Mouse (Mus musculus): ENCODE data around the gene Fbxo9. TPM values are rescaled to one million over a fixed set of nuclear protein-coding genes. Genes with fewer than 3 reads are reported as not detected.

The Fbxo9 gene
- total and polyA plus RNA-seq, 3 experiments = 35.2 to 128 (median 110) TPM

DNA sequence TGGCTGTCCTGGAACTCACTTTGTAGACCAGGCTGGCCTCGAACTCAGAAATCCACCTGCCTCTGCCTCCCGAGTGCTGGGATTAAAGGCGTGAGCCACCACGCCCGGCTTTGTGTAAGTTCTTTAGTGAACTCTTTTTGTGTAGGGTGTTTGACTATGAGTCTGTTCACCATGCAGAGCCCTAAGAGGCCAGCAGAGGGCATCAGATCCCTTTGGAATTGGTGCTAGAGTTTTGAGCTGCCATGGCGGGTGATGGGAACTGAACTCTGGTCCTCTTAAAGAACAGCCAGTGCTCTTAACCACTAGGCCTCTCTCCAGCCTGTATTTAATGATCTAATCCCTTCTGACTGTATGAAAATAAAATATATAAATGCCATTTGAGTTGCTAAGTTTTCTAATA, 12.5 kb downstream of the Fbxo9 start:
- Histone ChIP-seq H3K27me3 (ENCODE audit: insufficient read depth, low read length) (no peaks in the 10 kb centered on the region), H3K4me1 (ENCODE audit: insufficient read depth, low read depth, low read length) (peaks cover 9% of the 10 kb centered on the region; the same call in 1 of the 2 replicates), H3K9me3 (replicated peaks) (peaks cover 9% of the 10 kb centered on the region; the same call in 1 of the 2 replicates), H3K4me3 (ENCODE audit: low read depth, low read length) (no peak overlapping the region), H3K36me3 (replicated peaks) (peaks cover 88% of the 10 kb centered on the region)
- ATAC-seq (ENCODE audit: extremely low read depth, insufficient number of reproducible peaks, low FRiP score, poor library complexity, severe bottlenecking) (no peak), DNase-seq (ENCODE audit: low spot score) (no peak)
- TF ChIP-seq TAL1 (conservative IDR thresholded peaks at IDR 0.05; ENCODE audit: low read depth, low read length) (no peak), GATA2 (IDR thresholded peaks at IDR 0.05; ENCODE audit: borderline replicate concordance, low read depth, low read length) (no peak), CTCF (IDR thresholded peaks at IDR 0.05; ENCODE audit: low read depth, low read length) (no peak), GATA1 (IDR thresholded peaks at IDR 0.05; ENCODE audit: borderline replicate concordance, low read length) (no peak), POLR2AphosphoS5 (IDR thresholded peaks at IDR 0.05; ENCODE audit: insufficient replicate concordance, low read depth, low read length) (no peak)

DNA sequence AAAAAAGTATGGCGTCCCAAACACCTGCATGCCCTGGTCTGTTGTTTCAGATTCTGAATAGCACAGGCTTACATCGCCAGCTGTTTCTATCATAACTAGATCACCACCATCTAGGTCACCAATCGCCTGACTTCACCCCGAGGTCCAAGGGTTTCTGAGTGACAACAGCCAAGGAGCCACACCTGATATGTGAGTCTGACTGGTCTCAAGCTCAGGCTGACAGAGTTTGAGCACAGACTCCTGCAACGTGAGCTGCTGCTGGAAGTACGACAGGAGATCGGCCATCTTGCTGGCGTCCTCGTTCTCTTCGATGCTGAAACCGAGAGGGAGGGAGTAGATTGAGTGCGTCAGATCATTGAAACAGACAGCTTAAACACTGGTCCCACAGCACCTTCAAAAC, 13.2 kb downstream of the Fbxo9 start:
- no peak for ATAC-seq (ENCODE audit: extremely low read depth, insufficient number of reproducible peaks, low FRiP score, poor library complexity, severe bottlenecking)
- TF ChIP-seq GATA1 (IDR thresholded peaks at IDR 0.05; ENCODE audit: borderline replicate concordance, low read length) (no peak), TAL1 (conservative IDR thresholded peaks at IDR 0.05; ENCODE audit: low read depth, low read length) (no peak), POLR2AphosphoS5 (IDR thresholded peaks at IDR 0.05; ENCODE audit: insufficient replicate concordance, low read depth, low read length) (no peak), GATA2 (IDR thresholded peaks at IDR 0.05; ENCODE audit: borderline replicate concordance, low read depth, low read length) (no peak), CTCF (IDR thresholded peaks at IDR 0.05; ENCODE audit: low read depth, low read length) (no peak)
- H3K36me3 ChIP-seq (replicated peaks) = peaks cover 88% of the 10 kb centered on the region

DNA sequence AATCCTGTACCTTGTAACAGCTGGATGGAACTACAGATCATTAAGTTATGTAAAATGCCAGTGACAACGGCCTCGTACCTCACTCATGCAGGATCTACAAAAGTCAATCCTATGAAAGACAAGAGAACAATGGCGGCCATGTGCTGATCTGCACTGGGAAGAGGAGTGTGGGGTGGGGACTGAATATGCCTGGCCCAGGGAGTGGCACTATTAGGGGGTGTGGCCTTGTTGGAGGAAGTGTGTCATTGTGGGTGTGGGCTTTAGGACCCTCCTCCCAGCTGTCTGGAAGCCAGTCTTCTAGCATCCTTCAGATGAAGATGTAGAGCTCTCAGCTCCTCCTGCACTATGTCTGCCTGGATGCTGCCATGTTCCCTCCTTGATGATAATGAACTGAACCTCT, 18.3 kb downstream of the Fbxo9 start:
- no peaks in the 10 kb centered on the region for H3K9me3 ChIP-seq (replicated peaks)
- TF ChIP-seq TAL1 (conservative IDR thresholded peaks at IDR 0.05; ENCODE audit: low read depth, low read length) = no peak
- TF ChIP-seq CTCF (IDR thresholded peaks at IDR 0.05; ENCODE audit: low read depth, low read length) = no peak
- no peak for TF ChIP-seq POLR2AphosphoS5 (IDR thresholded peaks at IDR 0.05; ENCODE audit: insufficient replicate concordance, low read depth, low read length)
- no peak for TF ChIP-seq GATA2 (IDR thresholded peaks at IDR 0.05; ENCODE audit: borderline replicate concordance, low read depth, low read length)
- TF ChIP-seq GATA1 (IDR thresholded peaks at IDR 0.05; ENCODE audit: borderline replicate concordance, low read length) = no peak
- no peak for ATAC-seq (ENCODE audit: extremely low read depth, insufficient number of reproducible peaks, low FRiP score, poor library complexity, severe bottlenecking)
- no peaks in the 10 kb centered on the region for H3K27me3 ChIP-seq (ENCODE audit: insufficient read depth, low read length)
- peaks cover 34% of the 10 kb centered on the region for H3K4me1 ChIP-seq (ENCODE audit: insufficient read depth, low read depth, low read length)
- no peak for DNase-seq (ENCODE audit: low spot score)
- H3K36me3 ChIP-seq (replicated peaks) = peaks cover 93% of the 10 kb centered on the region
- H3K4me3 ChIP-seq (ENCODE audit: low read depth, low read length) = no peak overlapping the region

More for the DNA sequence above, 13.2 kb downstream of the Fbxo9 start:
- no peak overlapping the region for H3K4me3 ChIP-seq (ENCODE audit: low read depth, low read length)
- H3K27me3 ChIP-seq (ENCODE audit: insufficient read depth, low read length) = no peaks in the 10 kb centered on the region
- DNase-seq (ENCODE audit: low spot score) = no peak
- peaks cover 9% of the 10 kb centered on the region; the same call in 1 of the 2 replicates for H3K9me3 ChIP-seq (replicated peaks)
- H3K4me1 ChIP-seq (ENCODE audit: insufficient read depth, low read depth, low read length) = peaks cover 4% of the 10 kb centered on the region; the same call in 1 of the 2 replicates

DNA sequence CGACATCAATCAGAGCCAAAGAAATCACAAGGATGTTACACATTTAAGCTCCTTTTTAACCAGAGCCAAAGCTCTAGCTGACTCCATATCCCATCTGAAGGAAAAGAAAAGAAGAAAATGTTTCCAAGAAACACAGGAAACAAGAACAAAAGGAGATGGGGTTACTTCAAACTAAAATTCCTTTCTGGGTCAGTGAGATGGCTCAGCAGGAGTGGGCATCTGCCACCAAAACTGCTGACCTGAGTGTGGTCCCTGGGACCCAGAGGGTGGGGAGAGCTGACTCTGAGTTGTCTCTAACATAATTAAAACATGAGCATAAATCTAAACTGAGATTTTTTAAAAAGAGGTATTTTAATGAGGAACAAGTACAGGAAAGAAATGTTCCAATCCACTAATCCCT, 19.0 kb downstream of the Fbxo9 start:
- H3K36me3 ChIP-seq (replicated peaks) = peaks cover 93% of the 10 kb centered on the region

DNA sequence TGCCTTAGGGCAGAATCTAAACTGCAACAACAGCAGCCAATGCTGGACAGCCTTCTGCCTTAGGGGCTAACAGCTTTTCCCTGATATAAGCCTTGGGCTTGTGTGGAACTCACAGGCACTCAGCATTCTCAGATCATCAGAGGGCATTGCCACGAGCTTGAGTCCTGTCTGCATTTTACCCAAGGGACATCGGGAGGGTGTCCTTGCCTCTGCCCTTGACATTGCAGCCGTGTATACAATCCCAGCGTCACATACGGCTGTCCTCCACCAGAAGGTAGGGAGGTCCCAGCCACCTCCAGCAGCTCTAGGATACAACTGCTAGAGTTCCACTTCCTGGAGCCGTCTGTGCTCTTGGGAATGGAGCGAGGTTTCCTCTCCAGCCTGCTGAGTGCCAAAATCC, 19.9 kb downstream of the Fbxo9 start:
- no peak for DNase-seq (ENCODE audit: low spot score)
- peaks cover 98% of the 10 kb centered on the region for H3K36me3 ChIP-seq (replicated peaks)
- H3K27me3 ChIP-seq (ENCODE audit: insufficient read depth, low read length) = no peaks in the 10 kb centered on the region
- no peak for ATAC-seq (ENCODE audit: extremely low read depth, insufficient number of reproducible peaks, low FRiP score, poor library complexity, severe bottlenecking)
- peaks cover 44% of the 10 kb centered on the region for H3K4me1 ChIP-seq (ENCODE audit: insufficient read depth, low read depth, low read length)
- no peak overlapping the region for H3K4me3 ChIP-seq (ENCODE audit: low read depth, low read length)
- no peak for TF ChIP-seq CTCF (IDR thresholded peaks at IDR 0.05; ENCODE audit: low read depth, low read length)
- TF ChIP-seq GATA1 (IDR thresholded peaks at IDR 0.05; ENCODE audit: borderline replicate concordance, low read length) = no peak
- no peak for TF ChIP-seq GATA2 (IDR thresholded peaks at IDR 0.05; ENCODE audit: borderline replicate concordance, low read depth, low read length)
- TF ChIP-seq POLR2AphosphoS5 (IDR thresholded peaks at IDR 0.05; ENCODE audit: insufficient replicate concordance, low read depth, low read length) = no peak
- no peak for TF ChIP-seq TAL1 (conservative IDR thresholded peaks at IDR 0.05; ENCODE audit: low read depth, low read length)
- H3K9me3 ChIP-seq (replicated peaks) = no peaks in the 10 kb centered on the region

More for the DNA sequence above, 19.0 kb downstream of the Fbxo9 start:
- Histone ChIP-seq H3K4me1 (ENCODE audit: insufficient read depth, low read depth, low read length) (peaks cover 40% of the 10 kb centered on the region), H3K27me3 (ENCODE audit: insufficient read depth, low read length) (no peaks in the 10 kb centered on the region), H3K9me3 (replicated peaks) (no peaks in the 10 kb centered on the region), H3K4me3 (ENCODE audit: low read depth, low read length) (no peak overlapping the region)
- DNase-seq (ENCODE audit: low spot score) (no peak), ATAC-seq (ENCODE audit: extremely low read depth, insufficient number of reproducible peaks, low FRiP score, poor library complexity, severe bottlenecking) (no peak)
- TF ChIP-seq POLR2AphosphoS5 (IDR thresholded peaks at IDR 0.05; ENCODE audit: insufficient replicate concordance, low read depth, low read length) = no peak
- no peak for TF ChIP-seq GATA2 (IDR thresholded peaks at IDR 0.05; ENCODE audit: borderline replicate concordance, low read depth, low read length)
- TF ChIP-seq GATA1 (IDR thresholded peaks at IDR 0.05; ENCODE audit: borderline replicate concordance, low read length) = no peak
- TF ChIP-seq CTCF (IDR thresholded peaks at IDR 0.05; ENCODE audit: low read depth, low read length) = no peak
- TF ChIP-seq TAL1 (conservative IDR thresholded peaks at IDR 0.05; ENCODE audit: low read depth, low read length) = no peak

DNA sequence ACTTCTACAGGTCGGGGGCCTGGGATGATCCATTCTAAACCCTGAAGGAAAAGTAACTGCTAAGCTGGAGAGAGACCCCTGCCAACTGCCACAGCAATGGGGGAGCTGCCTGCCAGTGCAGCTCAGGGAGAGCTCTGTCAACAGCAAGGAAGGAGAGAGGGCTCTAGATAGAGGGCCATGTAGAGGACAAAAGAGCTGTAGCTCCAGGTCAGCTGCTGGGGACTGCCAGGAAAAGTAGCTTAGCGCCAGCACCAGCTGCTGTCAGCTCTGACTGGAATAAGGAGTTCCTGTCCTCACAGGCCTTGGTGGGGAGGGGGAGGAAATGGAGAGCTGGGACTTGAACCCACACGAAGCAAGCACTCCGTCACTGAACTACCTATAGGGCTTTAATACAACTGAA, 20.3 kb downstream of the Fbxo9 start:
- no peaks in the 10 kb centered on the region for H3K27me3 ChIP-seq (ENCODE audit: insufficient read depth, low read length)
- H3K4me3 ChIP-seq (ENCODE audit: low read depth, low read length) = no peak overlapping the region
- no peak for TF ChIP-seq POLR2AphosphoS5 (IDR thresholded peaks at IDR 0.05; ENCODE audit: insufficient replicate concordance, low read depth, low read length)
- no peak for TF ChIP-seq GATA2 (IDR thresholded peaks at IDR 0.05; ENCODE audit: borderline replicate concordance, low read depth, low read length)
- TF ChIP-seq GATA1 (IDR thresholded peaks at IDR 0.05; ENCODE audit: borderline replicate concordance, low read length) = no peak
- no peak for TF ChIP-seq CTCF (IDR thresholded peaks at IDR 0.05; ENCODE audit: low read depth, low read length)
- no peak for TF ChIP-seq TAL1 (conservative IDR thresholded peaks at IDR 0.05; ENCODE audit: low read depth, low read length)
- no peak for ATAC-seq (ENCODE audit: extremely low read depth, insufficient number of reproducible peaks, low FRiP score, poor library complexity, severe bottlenecking)
- DNase-seq (ENCODE audit: low spot score) = no peak
- H3K4me1 ChIP-seq (ENCODE audit: insufficient read depth, low read depth, low read length) = peaks cover 44% of the 10 kb centered on the region
- no peaks in the 10 kb centered on the region for H3K9me3 ChIP-seq (replicated peaks)
- H3K36me3 ChIP-seq (replicated peaks) = peaks cover 99% of the 10 kb centered on the region
